Mouse (Mus musculus) retina, embryonic 14.5 days (tissue): ENCODE results near the gene Il20rb.

Experiments used
- DNase-seq: peaks from one replicate; pipeline ENCODE4 v3.0.0-alpha.2; 2015; ENCODE audit warnings: low spot score

Gene Il20rb

DNA sequence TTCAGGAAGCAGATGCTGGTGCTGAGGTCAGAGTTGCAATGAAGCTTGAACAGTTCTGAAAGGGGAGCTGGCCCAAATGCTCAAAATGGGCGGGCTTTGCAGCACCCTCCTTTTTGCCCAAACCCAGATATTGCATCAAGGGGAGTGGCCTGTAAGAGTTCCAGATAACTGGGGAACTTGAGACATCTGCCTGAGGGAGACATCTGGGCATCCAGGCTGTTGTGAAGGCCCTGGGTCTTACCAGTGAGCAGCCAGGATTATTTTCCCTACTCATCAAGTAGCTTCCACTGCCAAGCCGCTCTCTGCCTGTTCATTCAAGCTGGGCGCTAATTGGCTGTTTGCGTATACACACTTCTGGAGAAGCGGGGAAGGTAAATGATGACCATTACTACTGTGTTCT is at the start of gene Il20rb:
Gene Il20rb, minus strand, starts transcription at position 358 of the 400 bp plus-strand sequence.
- peak; percentile 42 for DNase-seq

DNA sequence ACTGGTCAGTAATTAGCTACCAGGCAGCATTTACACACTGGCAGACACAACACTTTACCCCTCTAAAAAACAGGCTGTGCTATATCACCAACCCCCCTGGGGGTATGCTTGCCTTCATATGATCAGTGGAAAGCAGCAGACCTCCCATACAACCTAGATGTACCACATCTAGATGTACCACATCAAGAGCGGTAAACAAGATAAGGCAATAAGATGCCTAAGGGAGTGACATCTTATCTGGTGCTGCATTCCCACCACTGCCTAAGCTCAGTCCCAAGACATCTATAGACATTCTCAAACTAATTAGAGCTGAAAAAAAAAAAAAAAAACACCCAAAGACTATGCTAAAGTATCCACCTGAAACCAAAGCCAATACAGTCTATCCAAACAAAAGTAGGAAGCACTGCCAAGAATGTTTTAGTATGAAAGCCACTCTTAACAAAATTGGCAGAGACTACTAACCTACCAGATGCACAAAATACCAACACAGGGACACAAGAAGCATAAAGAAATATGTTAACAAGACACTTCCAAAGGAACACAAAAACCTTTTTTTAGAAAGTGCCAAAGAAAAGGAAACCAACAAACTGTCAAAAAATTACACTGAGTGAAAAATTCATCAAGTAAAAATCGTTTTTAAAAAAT is 49.2 kb upstream of the Il20rb start:
- DNase-seq: no peak

DNA sequence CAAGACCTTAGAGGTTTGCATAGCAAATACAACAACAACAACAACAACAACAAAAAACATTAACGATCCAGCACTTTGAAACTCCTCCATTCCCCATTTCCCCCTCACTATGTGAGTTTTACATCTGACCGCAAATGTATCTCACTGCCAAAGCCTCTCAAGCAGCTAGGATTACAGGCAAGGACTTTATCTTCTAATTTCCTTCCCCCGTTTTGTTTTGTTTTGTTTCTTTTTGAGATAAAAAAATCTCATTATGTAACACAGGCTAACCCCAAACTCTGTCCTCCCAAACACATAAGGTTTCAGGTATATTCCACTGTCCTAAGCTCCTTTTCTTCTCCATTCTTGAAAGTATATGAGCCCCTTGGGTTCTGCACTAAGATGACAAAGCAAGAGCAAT is 48.1 kb upstream of the Il20rb start:
- DNase-seq: no peak

DNA sequence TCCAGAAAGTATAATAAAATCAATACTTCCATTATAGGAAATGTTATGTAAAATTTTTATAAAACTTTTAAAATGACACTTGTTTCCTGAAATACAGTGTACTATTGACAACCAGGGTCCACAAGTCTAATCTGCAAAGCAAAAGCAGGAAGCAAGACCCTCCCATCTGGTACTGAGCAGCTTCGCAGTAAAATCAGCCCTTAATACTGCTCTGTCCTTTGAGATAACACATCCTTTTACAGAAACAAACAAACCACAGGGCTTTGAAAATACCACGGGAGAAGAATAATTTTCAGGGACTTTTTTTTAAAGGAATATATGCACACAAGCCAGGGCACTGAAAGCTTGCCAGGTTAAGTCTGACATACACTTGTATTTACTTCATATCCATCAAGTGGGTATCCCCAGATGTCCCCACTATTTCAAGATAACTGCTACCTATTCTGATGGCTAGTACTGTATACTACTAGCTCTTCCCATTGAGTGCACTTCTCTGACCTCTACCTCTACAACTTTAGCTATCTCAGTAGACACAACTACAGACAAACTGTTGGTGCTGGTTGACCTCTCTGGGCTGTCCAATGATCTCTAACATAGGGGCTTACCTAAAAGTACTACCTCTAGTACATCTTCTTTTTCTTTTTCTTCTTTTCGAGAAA is 46.4 kb upstream of the Il20rb start:
- DNase-seq: no peak

DNA sequence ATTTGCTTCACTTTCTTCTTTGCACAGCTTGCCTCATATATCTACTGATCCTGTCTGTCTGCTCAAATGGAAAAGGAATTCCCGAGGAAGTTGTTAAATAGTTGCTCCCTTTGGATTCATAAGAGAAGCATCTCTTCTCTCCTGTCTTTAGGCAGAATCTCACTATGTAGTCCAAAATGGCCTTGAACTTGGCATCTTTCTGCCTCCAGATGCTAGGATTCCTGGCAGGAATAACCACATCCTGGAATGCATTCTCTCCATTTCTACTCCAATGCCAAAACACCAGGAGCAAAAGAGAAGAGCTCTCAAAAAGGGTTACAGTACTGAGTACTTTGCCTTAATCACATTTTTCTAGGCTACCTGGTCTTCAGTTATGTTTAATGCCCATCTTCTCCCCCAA is 44.7 kb upstream of the Il20rb start:
- DNase-seq: no peak

DNA sequence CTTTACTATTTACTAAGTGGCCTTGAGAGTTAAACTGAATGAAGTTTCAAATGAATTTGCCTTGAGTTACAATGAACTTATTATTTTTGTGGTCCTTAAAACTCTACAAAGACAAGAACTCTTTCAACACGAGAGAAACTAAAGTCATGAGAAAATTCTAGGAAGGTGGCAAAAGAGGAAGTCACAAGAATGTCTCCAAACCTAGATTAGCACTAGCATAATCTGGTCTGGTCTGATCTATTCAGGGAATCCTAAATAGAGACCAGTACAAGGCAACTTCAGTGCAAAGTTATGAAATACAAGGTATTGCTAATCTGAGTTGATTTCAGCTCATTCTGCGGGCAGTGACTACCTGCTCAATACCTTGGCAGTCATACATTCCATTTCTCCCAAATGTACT is 38.6 kb upstream of the Il20rb start:
- DNase-seq: no peak

DNA sequence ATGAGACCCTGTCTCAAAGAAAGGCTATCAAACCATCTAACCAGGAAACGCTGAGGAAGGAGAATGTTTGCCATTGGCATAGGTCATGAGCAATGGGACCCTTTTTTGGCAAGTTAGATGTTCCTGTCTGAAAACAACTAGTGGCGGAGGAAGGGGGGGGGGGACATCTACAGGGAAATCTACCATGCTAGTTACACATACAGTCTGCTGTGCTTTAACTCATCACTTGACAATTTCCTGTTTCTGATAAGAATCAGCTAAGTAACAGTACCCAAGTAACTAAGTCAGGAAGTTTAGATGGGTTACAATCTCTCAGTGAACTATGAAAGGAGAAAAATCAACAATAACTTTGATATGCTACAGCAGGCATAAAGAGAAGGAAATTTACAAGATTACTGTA is 35.4 kb upstream of the Il20rb start:
- DNase-seq: no peak

DNA sequence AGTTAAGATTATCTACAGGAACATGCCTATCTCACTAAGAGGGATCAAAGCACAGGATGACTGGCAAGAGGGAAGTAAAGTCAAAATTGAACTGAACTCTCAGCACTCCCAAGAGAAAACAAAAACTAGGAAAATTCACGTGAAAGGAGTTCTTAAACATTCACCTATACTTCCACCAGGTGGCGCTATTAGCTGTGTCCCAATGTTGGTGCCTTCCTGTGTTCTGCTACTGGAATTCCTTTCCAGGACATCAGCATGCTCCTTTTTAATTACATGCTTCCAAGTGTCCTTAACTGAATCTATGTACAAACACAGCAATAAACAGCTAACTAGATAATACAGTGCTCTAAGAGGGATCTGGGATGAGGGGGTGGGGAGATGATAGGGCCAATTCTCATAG is 34.0 kb upstream of the Il20rb start:
- peak; percentile 84 for DNase-seq

DNA sequence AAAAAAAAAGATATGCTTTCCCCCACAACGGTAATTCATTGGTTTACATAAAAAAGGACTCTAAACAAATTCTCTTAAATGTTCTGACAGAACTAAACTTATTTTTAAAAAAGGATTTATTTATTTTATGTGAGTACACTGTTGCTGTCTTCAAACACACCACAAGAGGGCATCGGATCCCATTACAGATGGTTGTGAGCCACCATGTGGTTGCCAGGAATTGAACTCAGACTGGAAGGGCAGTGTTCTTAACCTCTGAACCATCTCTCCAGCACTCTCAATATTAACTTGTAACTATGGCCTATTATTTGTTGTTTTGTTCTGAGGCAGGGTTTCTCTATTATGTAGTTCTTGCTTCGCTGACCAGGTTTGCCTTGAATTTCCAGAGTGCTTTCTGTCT is 33.4 kb upstream of the Il20rb start:
- peak; percentile 12 for DNase-seq

DNA sequence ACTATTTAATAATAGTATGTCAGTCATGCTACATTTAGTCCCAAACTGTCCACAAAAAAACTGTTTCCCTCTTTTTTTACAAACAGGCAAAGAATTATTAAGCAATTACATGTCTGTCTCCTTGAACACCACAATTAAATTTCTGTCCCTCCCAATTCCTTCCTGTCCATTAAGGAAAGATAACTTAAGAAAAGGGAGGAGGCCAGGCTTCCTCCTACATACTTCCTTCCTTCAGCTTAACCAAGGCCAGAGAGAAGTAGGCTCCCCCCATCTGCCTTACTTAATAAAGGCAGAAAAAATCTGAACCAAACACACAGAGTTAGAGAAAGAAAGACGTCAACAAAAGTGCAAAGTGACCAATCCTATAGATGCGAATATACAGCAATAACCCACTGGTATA is 21.0 kb upstream of the Il20rb start:
- DNase-seq: no peak

DNA sequence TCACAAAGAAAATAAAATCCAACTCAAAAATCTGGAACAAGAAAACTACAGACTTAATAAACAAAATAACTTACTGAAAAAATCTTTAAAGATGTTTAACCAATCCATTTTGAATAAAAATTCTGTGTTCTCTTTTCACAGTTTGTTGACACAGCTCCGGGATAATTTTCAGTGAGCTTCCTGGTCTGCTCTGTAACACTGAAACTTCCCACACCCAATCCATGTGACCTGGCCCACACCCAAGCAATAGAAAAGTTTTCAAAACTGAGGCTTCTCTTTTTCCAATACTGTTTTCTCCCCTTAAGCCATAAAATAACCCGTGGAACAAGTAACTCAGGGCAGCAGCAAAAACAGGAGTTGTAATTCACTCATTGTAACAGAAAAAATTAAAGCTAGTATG is 20.1 kb upstream of the Il20rb start:
- DNase-seq: no peak

DNA sequence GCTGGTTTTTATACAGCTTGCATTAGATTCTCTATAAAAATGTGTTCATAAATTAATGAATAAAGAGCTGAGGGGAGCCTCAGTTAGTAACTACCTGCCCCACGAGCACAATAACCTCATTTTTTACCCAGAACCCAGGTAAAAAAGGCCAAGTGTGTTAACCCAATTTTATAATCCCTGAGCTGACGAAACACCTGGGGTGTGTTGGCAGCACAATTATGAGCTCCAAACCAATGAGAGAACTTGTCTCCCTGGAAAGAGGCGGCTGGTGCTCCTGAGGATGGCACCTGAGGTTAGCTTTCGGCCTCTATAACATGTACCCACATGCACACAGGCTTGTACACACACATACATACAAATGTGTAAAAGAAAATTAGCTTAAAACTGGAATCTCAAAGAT is 18.9 kb upstream of the Il20rb start:
- DNase-seq: no peak

DNA sequence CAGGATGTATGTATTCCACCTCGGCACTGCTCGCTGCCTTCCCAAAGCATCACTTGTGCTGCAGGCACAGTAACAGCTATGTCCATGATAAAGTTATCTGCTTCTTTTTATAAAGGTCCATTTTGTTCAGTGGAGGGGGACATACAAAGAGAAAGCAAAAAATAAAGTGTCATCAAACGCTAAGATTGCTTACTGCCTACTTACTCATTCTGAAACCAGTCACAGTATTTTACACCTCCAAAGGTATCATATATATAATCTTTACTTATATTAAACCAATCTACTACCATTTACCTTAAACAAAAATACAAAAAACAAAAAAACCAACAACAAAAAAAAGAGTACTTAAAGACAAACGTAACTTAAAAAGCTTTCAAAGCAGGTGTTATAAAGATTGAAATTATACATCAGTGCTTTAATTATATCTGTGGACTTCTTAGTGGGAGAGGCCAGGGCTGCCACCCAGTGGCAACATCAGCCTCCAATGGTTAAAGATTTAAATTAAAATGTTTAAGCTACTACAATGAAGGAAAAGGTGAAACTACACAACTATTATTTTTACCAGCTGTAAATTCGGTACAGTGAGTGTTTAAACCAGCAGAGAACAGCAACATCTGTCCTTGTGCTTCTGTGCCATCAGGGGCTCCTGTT is 7.1 kb upstream of the Il20rb start:
- no peak for DNase-seq

DNA sequence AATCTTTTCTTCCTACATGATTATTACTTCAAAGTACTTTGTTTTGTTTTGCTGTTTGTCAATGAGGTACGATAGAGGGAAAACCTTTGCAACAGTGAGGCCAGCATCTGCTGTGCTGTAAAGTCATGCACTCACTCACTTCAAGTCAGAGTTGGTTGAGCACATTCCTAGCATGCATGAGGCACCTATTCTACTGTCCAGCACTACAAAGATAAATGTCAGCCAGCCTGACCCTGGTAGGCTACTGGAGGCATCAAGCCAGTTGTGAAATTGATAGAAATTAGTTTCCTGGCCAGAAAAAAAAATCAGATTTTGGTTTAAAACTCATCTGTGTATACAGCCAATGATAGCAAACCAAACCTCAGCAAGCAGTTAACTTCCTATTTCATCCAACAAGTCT is 4.8 kb upstream of the Il20rb start:
- DNase-seq: no peak

DNA sequence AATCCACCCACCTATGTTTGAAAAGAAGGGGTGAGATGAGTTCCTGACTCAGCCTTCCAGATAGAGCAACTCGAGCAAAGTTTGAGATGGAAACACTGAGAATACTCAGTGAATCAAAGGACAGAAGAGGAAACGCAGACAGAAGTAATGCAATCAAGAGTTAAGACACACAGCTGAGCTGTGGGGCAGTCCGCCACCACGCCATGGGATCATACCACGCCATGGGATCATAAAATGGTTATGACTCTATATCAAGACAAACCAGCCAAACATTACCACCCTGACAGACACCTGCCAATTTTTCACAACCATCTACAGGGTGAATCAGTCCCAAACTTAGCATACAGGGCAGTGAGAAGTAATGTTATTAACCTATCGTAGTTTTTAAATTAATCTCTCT is 2.4 kb upstream of the Il20rb start:
- DNase-seq: no peak

DNA sequence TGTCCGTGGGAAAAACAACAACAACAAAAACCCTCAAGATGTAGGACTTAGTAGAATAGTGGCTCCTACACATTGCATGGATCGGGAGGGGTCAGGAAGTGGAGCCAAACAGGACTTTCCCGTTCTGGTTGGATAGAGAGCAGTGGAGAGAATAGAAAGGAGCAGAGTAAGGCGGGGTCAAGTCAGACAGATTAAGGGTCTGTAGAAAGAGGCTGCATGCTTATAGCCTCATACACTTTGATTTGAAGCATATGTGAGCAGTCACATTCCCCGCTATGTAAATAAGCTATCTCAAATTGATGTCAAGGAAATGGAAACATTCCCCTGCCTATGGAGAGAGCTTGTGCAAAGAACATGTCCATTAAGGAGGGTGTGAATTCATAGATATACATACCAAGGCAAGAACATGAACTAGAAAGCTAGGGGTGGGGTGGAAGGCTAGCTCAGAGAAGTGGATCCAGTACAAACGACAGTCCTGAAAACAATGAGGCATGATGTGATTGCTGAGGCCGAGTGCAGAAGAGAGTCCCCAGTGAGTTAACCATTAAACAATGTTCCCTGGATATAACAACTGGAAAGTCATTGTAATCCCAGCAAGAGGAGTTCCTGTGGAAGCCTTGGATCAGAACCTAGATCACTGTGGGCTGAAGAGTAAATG is 1.6 kb upstream of the Il20rb start:
- DNase-seq: no peak

DNA sequence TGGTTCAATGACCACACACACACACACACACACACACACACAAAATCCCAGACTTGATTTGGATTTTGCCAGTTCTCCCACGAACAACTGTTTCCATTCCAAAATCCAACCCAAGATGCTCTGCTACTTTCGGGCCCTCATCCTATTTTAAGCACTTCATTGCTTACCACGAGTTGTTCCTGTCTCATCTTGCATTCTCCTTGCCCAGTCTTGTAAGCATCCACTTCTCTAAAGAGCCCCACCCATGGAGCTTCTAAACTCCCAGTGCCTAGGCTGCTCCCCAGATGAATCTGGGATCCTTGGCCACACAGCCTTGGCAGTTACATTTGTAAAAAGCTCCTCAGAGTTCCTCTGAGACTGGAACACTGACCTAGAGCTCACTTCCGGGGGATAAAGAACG is 3.3 kb downstream of the Il20rb start:
- no peak for DNase-seq

DNA sequence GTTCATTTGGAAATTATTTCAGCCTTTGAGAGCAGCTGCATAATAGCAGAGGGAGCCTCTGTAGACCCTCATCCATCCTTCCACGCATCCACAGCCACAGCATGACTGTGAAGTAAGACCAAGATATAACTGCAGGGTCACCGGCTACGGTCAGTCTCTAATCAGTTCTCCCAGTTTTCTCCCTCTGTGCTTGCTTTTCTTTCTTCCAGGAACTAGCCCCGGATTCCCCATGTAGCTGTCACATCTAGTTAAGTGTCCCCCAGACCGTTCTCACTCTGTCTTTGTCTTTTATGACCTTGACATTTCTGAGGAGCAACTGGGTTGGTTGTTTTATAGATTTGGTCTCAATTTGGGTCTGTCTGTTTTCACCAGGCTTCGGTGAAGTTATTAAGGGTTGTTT is 5.0 kb downstream of the Il20rb start:
- DNase-seq: peak; percentile 62

DNA sequence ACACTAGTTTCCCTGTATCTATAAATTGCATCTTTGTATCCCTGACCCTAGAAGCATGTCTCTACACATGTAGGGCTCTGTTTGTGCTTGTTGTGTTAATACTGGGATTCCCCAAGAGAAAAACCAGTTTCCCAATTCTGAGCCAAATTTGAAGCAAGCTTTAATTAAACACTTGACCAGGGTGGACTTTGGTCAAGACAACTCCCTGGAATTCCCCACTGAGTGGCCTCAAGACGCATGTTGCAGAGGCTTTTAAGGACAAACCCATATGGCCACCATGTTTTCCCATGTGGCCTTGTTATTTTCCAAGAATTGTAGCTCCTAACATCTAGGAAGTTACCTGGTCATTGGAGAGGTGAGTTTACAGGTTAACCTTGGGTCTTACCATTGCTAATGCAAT is 12.5 kb downstream of the Il20rb start:
- DNase-seq: no peak

DNA sequence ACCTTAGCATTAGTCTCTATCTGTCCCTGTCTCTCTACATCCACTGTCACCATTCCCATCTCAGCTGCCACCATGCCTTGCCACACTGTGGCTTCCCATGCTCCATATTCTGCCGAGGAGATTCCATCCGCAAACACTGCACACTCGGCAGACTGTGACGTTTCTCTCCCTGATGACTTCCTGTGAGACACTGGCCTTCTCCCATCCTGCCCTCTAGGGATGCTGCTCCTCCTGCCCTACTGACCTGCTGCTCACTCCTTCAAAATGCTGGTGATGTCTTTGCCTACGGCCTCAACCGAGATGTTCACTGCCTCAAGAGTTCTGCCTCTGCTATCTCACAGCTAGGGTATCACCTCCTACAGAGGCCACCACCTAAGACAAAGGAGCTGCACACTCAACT is 13.2 kb downstream of the Il20rb start:
- DNase-seq: no peak

DNA sequence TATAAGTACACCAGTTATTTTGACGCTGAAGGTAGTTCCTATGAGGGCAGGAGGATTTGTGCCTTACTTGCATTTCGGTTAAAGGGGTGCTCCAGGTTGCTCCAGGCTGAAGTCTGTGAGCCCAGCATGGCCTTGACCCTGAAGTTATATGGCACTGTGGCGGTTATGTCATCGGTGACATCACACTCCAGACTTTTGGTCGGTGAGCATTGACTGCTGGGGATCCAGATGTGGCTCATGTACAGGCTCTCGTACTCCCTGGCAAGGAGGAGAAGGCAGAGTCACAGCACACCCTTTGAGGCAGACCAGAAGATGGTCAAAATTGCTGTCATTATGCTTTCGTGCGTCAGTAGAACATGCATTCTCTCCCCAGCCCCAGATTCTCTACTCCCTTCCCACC is 13.7 kb downstream of the Il20rb start:
- no peak for DNase-seq

DNA sequence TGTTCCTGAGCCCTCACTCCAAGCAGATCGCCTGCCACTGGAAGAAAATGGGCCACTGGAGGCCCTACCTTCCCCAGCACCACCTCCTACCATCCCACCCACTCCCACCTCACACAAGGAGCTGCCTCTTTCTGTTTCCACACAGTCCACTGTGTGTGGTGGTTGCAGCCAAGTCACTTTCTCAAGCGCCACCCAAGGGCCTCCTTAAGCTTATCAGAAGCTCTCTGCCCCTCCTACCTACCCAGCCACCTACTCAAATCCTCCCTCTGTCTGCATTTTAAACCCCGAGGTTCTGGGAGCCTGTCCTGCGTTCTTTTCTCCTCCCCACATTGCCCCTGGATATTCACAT is 15.0 kb downstream of the Il20rb start:
- no peak for DNase-seq

DNA sequence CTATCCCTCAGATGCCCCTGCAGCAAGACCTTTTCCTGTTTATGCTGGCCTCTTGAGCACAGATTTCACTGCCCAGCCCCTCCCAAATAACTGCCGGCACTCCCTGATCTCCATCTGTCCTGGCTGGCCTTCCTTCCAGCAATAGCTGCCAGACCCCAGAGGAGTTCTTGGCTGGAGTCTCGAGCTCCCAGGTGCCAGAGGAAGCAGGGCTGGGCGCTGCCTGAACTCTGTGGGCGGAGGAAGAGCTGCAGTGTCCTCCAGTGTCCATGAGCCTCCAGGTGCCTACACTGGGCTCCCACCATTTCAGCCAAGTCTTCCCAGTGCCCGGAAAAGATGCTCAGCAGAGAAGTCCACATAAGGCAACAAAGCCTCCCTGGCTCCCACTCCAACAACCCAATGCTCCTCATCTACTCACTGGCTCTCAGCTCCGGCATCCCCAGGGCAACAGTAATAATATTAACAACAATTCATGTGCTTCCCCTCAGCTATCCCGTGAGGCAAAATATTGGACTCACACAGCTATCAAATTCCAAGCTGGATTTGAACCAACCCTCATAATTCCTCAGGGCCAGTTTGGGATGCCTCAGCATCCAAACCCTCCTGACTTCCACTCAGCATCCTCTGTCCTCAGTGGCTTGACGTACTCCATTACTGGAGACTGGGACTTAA is 15.5 kb downstream of the Il20rb start:
- no peak for DNase-seq
